In genomic region chr3:103834001-103834400, GRCm38 (mm10) we compare ENCODE assay signal across 22 mouse cellular contexts. TPM values are rescaled to one million over a fixed set of nuclear protein-coding genes. Genes with fewer than 3 reads are reported as not detected.
DNase-seq lines count a peak whose midpoint lies in the region; ATAC-seq and TF ChIP-seq lines count a peak whose summit lies in the region.
"Had no signal": no experiment of that assay in that cellular context is flagged by ENCODE, and none has a peak within 500 bp of the region (broad histone marks: within the 10 kb centered on the region; RNA-seq: fewer than 3 reads in every experiment).

No protein-coding gene starts in this region.

- no peak overlapping the region for H3K4me2 ChIP-seq in intestine, embryonic 15.5 days (replicated peaks)
- peak overlapping the region; percentile 47 for H3K4me2 ChIP-seq in intestine, postnatal 0 days (replicated peaks; ENCODE audit: low read depth)
- H3K4me2 ChIP-seq: embryonic facial prominence, embryonic 12.5 days; forebrain, embryonic 13.5 days; forebrain, embryonic 15.5 days had no signal

- no peak overlapping the region for H3K27ac ChIP-seq in intestine, embryonic 15.5 days
- H3K27ac ChIP-seq in intestine, postnatal 0 days (ENCODE audit: low read depth, low read length), result no peak overlapping the region
- H3K27ac ChIP-seq: embryonic facial prominence, embryonic 10.5 days; embryonic facial prominence, embryonic 12.5 days; forebrain, embryonic 13.5 days; forebrain, embryonic 15.5 days had no signal

- H3K9ac ChIP-seq in intestine, embryonic 15.5 days, result no peak overlapping the region
- H3K9ac ChIP-seq in intestine, postnatal 0 days (ENCODE audit: low read depth, low read length), result no peak overlapping the region
- H3K9ac ChIP-seq: embryonic facial prominence, embryonic 12.5 days; forebrain, embryonic 13.5 days; forebrain, embryonic 15.5 days had no signal

- no peaks in the 10 kb centered on the region for H3K4me1 ChIP-seq in intestine, embryonic 15.5 days (replicated peaks)
- no peaks in the 10 kb centered on the region for H3K4me1 ChIP-seq in intestine, postnatal 0 days (replicated peaks; ENCODE audit: control insufficient read depth, insufficient read depth, low read length)
- H3K4me1 ChIP-seq: embryonic facial prominence, embryonic 10.5 days; embryonic facial prominence, embryonic 12.5 days; forebrain, embryonic 13.5 days; forebrain, embryonic 15.5 days had no signal

- H3K9me3 ChIP-seq in intestine, embryonic 15.5 days, result no peaks in the 10 kb centered on the region
- H3K9me3 ChIP-seq in intestine, postnatal 0 days (ENCODE audit: control insufficient read depth), result no peaks in the 10 kb centered on the region
- H3K9me3 ChIP-seq: embryonic facial prominence, embryonic 10.5 days; embryonic facial prominence, embryonic 12.5 days; forebrain, embryonic 13.5 days; forebrain, embryonic 15.5 days had no signal

- 64% methylated on average over 2 of the region's 2 CpGs for WGBS in intestine, embryonic 15.5 days
- WGBS in intestine, postnatal 0 days, result 35% methylated on average over 2 of the region's 2 CpGs

- no peak overlapping the region for H3K4me3 ChIP-seq in intestine, embryonic 15.5 days (replicated peaks)
- no peak overlapping the region for H3K4me3 ChIP-seq in intestine, postnatal 0 days (ENCODE audit: low read depth, low read length)
- H3K4me3 ChIP-seq: embryonic facial prominence, embryonic 10.5 days; embryonic facial prominence, embryonic 12.5 days; forebrain, embryonic 13.5 days; forebrain, embryonic 15.5 days had no signal

- TF ChIP-seq CTCF in intestine, postnatal 0 days (IDR thresholded peaks at IDR 0.05; ENCODE audit: low read depth), result no peak

- no peaks in the 10 kb centered on the region for H3K27me3 ChIP-seq in intestine, embryonic 15.5 days (replicated peaks)
- no peaks in the 10 kb centered on the region for H3K27me3 ChIP-seq in intestine, postnatal 0 days (replicated peaks; ENCODE audit: control insufficient read depth, insufficient read depth, low read length)
- H3K27me3 ChIP-seq: embryonic facial prominence, embryonic 12.5 days; forebrain, embryonic 13.5 days; forebrain, embryonic 15.5 days; Patski had no signal

- no peaks in the 10 kb centered on the region for H3K36me3 ChIP-seq in intestine, embryonic 15.5 days
- H3K36me3 ChIP-seq in intestine, postnatal 0 days (ENCODE audit: control insufficient read depth, insufficient read depth), result no peaks in the 10 kb centered on the region; the same call in 1 of the 2 replicates
- H3K36me3 ChIP-seq: embryonic facial prominence, embryonic 10.5 days; embryonic facial prominence, embryonic 12.5 days; forebrain, embryonic 15.5 days; G1E had no signal

- peak; percentile 26 for DNase-seq in kidney, adult 9 months
- no peak for DNase-seq in kidney, adult 8-10 months
- no peak for DNase-seq in frontal cortex, postnatal 10 days (ENCODE audit: low spot score in 2 of 2)
- no peak for DNase-seq in urinary bladder, adult 2 months (ENCODE audit: low spot score)
- DNase-seq: adrenal gland, adult 8-10 months; adrenal gland, postnatal 14 days; adrenal gland, postnatal 36 days; cerebellum, adult 11-12 months; cerebellum, adult 2 months; cerebellum, adult 9-10 months; cerebellum, postnatal 10 days; cerebellum, postnatal 25 days had no signal

- ATAC-seq in intestine, embryonic 15.5 days, result peak; percentile 77
- peak; percentile 75 for ATAC-seq in intestine, postnatal 0 days
- ATAC-seq: activated CD4-positive, CD25-positive, alpha-beta regulatory T cell, adult 4 months; forebrain, embryonic 13.5 days; forebrain, embryonic 15.5 days; Patski had no signal

RNA-seq across cellular contexts. Expression of gene Bcl2l15, which starts 1.6 kb away (rescaled TPM):
- 4.4 and 9.1 TPM in 2 replicates for polyA plus RNA-seq in intestine, embryonic 15.5 days (2015; fragmentation: Nextera tagmentation; extraction: Ambion mirVana)
- polyA plus RNA-seq in intestine, postnatal 0 days (2015; fragmentation: Nextera tagmentation; extraction: Ambion mirVana), result 27.1 and 31.6 TPM in 2 replicates
- polyA plus RNA-seq in urinary bladder, adult 2 months (2012; rRNA removed), result 0.18 and 0.19 TPM in 2 replicates
- polyA plus RNA-seq: embryonic facial prominence, embryonic 12.5 days; G1E had no signal

RNA-seq across cellular contexts. Expression of gene Gm43064, which starts 24.6 kb away (rescaled TPM):
- not detected in 2 replicates for polyA plus RNA-seq in intestine, embryonic 15.5 days (2015; fragmentation: Nextera tagmentation; extraction: Ambion mirVana)
- 0.18 TPM in 1 of 2 replicates, not detected in the other for polyA plus RNA-seq in intestine, postnatal 0 days (2015; fragmentation: Nextera tagmentation; extraction: Ambion mirVana)
- polyA plus RNA-seq in urinary bladder, adult 2 months (2012; rRNA removed), result 0.06 and 0.34 TPM in 2 replicates
- polyA plus RNA-seq: C2C12; embryonic facial prominence, embryonic 10.5 days; forebrain, embryonic 13.5 days; forebrain, embryonic 15.5 days had no signal

RNA-seq across cellular contexts. Expression of gene Ap4b1, which starts 24.7 kb away (rescaled TPM):
- polyA plus RNA-seq in intestine, embryonic 15.5 days (2015; fragmentation: Nextera tagmentation; extraction: Ambion mirVana), result 19.4 and 20.6 TPM in 2 replicates
- 12.6 and 12.9 TPM in 2 replicates for polyA plus RNA-seq in intestine, postnatal 0 days (2015; fragmentation: Nextera tagmentation; extraction: Ambion mirVana)
- polyA plus RNA-seq in urinary bladder, adult 2 months (2012; rRNA removed), result 20.5 and 22.3 TPM in 2 replicates

RNA-seq across cellular contexts. Expression of gene Dclre1b, which starts 24.8 kb away (rescaled TPM):
- 21.5 and 22.1 TPM in 2 replicates for polyA plus RNA-seq in intestine, embryonic 15.5 days (2015; fragmentation: Nextera tagmentation; extraction: Ambion mirVana)
- polyA plus RNA-seq in intestine, postnatal 0 days (2015; fragmentation: Nextera tagmentation; extraction: Ambion mirVana), result 10.2 and 13.3 TPM in 2 replicates
- 7.5 and 8.1 TPM in 2 replicates for polyA plus RNA-seq in urinary bladder, adult 2 months (2012; rRNA removed)

RNA-seq across cellular contexts. Expression of gene Ptpn22, which starts 25.6 kb away (rescaled TPM):
- 1.4 and 1.9 TPM in 2 replicates for polyA plus RNA-seq in intestine, embryonic 15.5 days (2015; fragmentation: Nextera tagmentation; extraction: Ambion mirVana)
- 1.5 TPM in 2 replicates for polyA plus RNA-seq in intestine, postnatal 0 days (2015; fragmentation: Nextera tagmentation; extraction: Ambion mirVana)
- polyA plus RNA-seq in urinary bladder, adult 2 months (2012; rRNA removed), result 1.6 and 1.7 TPM in 2 replicates
- polyA plus RNA-seq: G1E had no signal
